Mouse (Mus musculus) testis, adult 2 months (tissue): Measurements from ENCODE around the gene Mill1. TPM values are rescaled to one million over a fixed set of nuclear protein-coding genes. Genes with fewer than 3 reads are reported as not detected.
"Not testable (repeated sequence)": the region's sequence is repeated elsewhere in the genome, so short reads cannot be mapped to it uniquely, and the experiment has no call there.

Experiments used
- H3K27ac ChIP-seq: fragments of 200-500 bp; 2 replicates; pipeline ENCODE4 v1.5.1; 2012; ENCODE audit warnings: low read depth, low read length; ENCODE audit not compliant: control insufficient read depth, insufficient read depth
- H3K27me3 ChIP-seq: fragments of 200-500 bp; 2 replicates; pipeline ENCODE4 v1.6.1; 2012; ENCODE audit warnings: mild to moderate bottlenecking, low read length, moderate library complexity; ENCODE audit not compliant: control insufficient read depth, insufficient read depth
- H3K36me3 ChIP-seq: fragments of 200-500 bp; 2 replicates; pipeline ENCODE4 v1.6.1; 2012; ENCODE audit warnings: mild to moderate bottlenecking, low read length; ENCODE audit not compliant: control insufficient read depth, insufficient read depth
- H3K4me1 ChIP-seq: fragments of 200-500 bp; 2 replicates; pipeline ENCODE4 v1.6.1; 2012; ENCODE audit warnings: low read length; ENCODE audit not compliant: control insufficient read depth, insufficient read depth
- H3K4me3 ChIP-seq: fragments of 200-500 bp; 2 replicates; pipeline ENCODE4 v1.5.1; 2012; ENCODE audit warnings: low read depth, mild to moderate bottlenecking, low read length, moderate library complexity, mixed read lengths; ENCODE audit not compliant: control insufficient read depth
- CTCF ChIP-seq: fragments of 200-500 bp; IDR thresholded peaks from 2 replicates; pipeline ENCODE4 v1.5.1; 2012; ENCODE audit warnings: low read depth, mild to moderate bottlenecking, inconsistent platforms, low read length, moderate library complexity; ENCODE audit not compliant: control insufficient read depth, insufficient read depth, insufficient replicate concordance
- POLR2A ChIP-seq: fragments of 200-500 bp; IDR thresholded peaks from 2 replicates; pipeline ENCODE4 v1.6.1; 2012; ENCODE audit warnings: low read depth, mild to moderate bottlenecking, inconsistent platforms, low read length, moderate library complexity; ENCODE audit not compliant: control insufficient read depth
- polyA plus RNA-seq: library from polyadenylated mRNA; depleted of rRNA; stranded (reverse); fragments of >200 nt; gene quantifications from 2 replicates; pipeline ENCODE4 v1.2.3, GENCODE M21; 2012; rRNA removed

Mill1 gene
- polyA plus RNA-seq, result not detected in 2 replicates

DNA sequence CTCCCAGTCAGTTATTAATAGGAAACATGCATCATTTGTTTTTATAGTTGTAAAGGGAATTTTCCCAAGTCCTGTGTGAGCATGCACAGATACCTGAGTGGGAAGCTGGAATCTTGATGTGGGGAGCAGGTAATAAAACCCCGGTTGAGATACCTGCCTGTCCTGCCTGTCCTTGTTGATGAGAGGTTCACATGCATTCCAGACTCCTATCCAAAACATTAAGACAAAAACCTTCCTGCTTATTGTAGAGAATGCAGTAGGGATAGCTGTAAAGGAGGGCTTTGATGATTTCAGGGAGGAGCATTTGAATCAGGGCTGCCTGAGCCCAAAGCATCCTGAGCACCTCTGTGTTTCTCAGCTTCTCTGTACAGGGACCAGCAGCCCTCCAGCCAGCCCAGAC lies at the start of gene Mill1:
TSS of gene Mill1 (plus strand) at position 301 of the 400 bp plus-strand sequence.
- no peak within 1 kb of the TSS for H3K4me3 ChIP-seq
- no peaks in the 10 kb centered on the region for H3K4me1 ChIP-seq
- no peak within 1 kb of the TSS for H3K27ac ChIP-seq
- no peaks in the 10 kb centered on the region for H3K27me3 ChIP-seq
- TF ChIP-seq CTCF, result no peak
- TF ChIP-seq POLR2A, result no peak
- no peaks in the 10 kb centered on the region for H3K36me3 ChIP-seq

DNA sequence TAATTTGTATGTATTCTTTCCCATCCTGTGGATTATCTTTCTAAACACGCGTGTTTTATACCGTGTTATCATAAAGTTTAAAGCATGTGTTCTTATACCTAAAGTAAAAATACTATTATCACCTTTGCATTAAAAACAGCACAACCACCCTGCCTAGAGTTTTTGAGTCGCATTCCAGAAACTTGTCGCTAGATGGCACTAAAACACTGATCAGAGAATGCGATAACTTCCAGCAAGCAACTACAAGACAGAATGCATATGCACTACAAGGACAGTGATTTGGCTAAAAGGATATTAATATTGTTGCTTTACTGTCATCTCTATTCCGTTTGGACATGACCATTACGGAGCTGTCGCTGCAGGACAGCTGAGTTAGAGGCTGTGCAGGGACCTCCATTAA lies 34.2 kb upstream of the Mill1 start:
- H3K4me1 ChIP-seq, result no peaks in the 10 kb centered on the region
- H3K36me3 ChIP-seq, result no peaks in the 10 kb centered on the region
- TF ChIP-seq POLR2A, result no peak
- TF ChIP-seq CTCF, result no peak
- no peaks in the 10 kb centered on the region for H3K27me3 ChIP-seq
- H3K27ac ChIP-seq, result no peak overlapping the region
- no peak overlapping the region for H3K4me3 ChIP-seq

DNA sequence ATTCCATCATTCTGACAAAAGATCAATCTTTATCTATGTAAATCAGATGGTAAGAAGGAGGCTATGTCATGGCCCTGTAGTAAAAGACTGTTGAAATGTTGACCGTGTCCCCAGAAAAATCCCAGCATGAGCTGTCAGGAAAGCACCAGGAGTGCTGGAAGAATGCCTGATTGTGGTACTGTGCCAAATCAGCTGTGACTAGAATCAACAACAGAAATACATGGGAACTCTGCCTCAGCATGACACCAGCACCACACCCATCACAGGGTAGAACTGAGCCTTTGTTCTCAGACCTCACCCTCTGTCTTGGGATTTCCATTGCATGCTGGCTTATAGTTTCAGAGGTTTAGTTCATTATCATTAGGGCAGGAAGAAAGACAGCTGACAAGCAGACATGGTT lies 30.4 kb upstream of the Mill1 start:
- Histone ChIP-seq H3K27ac (no peak overlapping the region), H3K4me3 (no peak overlapping the region), H3K4me1 (no peaks in the 10 kb centered on the region), H3K27me3 (no peaks in the 10 kb centered on the region), H3K36me3 (no peaks in the 10 kb centered on the region)
- TF ChIP-seq POLR2A, result no peak
- TF ChIP-seq CTCF, result no peak

DNA sequence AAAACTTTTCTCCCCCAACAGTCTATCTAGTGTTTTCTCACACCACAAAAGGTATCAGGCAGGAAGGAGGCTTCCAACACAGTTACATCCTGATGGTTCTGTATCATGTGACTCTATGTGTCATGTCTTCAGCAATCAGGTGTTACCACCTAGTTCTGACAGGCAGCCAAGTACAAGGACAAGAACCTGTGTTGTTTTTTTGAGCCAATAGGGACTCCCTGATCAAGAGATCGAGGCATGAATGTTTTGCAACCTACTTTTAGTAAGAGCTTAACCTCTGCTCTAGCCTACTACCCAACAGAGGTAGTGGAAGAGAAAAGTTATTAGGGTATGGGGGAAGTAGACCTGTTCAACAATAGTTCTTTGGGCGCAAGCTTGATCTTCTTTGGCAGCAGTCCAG lies 6.6 kb upstream of the Mill1 start:
- no peak overlapping the region for H3K4me3 ChIP-seq
- no peaks in the 10 kb centered on the region for H3K4me1 ChIP-seq
- no peaks in the 10 kb centered on the region for H3K36me3 ChIP-seq
- no peak overlapping the region for H3K27ac ChIP-seq
- TF ChIP-seq POLR2A (no peak), CTCF (no peak)
- no peaks in the 10 kb centered on the region for H3K27me3 ChIP-seq

DNA sequence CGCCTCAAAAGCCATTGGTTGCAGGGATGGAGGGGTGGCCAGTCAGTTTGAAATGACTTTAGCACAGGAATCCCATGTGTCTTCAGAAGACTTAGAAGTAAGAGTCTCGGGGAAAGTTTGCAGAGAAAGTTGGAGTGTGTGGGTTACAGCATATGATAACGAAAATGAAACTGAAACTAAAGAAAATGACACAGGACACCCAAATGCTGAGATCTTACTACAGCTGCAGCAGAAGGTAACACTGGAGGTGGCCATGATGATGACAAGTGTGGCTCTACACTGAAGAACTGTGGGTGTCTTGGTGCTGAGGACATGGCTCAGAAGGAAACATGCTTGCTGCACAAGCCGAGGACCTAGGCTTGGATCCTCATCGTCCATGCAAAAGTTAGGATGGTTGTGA lies 3.9 kb upstream of the Mill1 start:
- TF ChIP-seq POLR2A (no peak), CTCF (no peak)
- Histone ChIP-seq H3K4me1 (no peaks in the 10 kb centered on the region), H3K27ac (no peak overlapping the region), H3K27me3 (no peaks in the 10 kb centered on the region), H3K4me3 (no peak overlapping the region), H3K36me3 (no peaks in the 10 kb centered on the region)

DNA sequence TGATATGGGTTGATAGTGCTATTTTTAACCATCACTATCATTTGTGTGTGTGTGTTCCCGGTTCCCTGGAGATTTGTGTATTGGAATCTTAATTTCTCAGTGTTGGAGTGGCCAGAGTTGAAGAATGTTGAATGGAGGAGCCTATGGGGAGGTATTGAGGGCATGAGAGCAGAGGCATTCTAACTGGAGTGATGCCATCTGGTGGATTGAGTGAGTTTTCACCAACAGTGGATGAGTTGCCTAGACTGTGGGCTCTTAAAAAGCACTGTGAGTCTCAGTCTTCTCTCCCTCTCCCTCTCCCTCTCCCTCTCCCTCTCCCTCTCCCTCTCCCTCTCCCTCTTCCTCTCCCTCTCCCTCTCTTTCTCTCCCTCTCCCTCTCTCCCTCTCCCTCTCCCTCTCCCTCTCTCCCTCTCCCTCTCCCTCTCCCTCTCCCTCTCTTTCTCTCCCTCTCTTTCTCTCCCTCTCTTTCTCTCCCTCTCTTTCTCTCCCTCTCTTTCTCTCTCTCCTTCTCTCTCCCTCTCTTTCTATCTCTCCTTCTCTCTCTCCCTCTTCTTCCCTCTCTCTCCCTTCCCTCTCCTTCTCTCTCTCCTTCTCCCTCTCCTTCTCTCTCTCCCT lies 1.1 kb upstream of the Mill1 start:
- not testable (repeated sequence) for H3K4me3 ChIP-seq, H3K36me3 ChIP-seq, H3K27me3 ChIP-seq, H3K4me1 ChIP-seq, H3K27ac ChIP-seq

DNA sequence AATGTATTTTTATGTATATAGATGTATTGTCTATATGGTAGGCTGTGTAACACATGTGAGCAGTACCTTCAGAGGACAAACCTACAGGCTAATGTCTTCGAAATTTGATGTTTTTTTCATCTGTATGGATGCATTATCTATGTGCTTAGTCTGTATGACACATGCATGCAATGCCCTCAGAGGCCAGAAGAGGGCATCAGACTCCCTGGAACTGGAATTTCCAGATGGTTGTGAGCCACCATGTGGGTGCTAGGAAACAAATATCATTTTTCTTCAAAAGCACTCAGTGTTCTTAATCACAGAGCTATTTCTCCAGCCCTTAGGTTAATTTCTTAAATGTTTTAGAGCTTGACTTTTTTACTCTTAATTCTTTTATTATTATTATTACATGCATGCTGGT lies 15.1 kb downstream of the Mill1 start:
- Histone ChIP-seq H3K27me3 (no peaks in the 10 kb centered on the region), H3K4me1 (no peaks in the 10 kb centered on the region), H3K36me3 (no peaks in the 10 kb centered on the region), H3K27ac (no peak overlapping the region), H3K4me3 (no peak overlapping the region)
- TF ChIP-seq POLR2A (no peak), CTCF (peak; percentile 12; the same call in 1 of the 2 replicates)

DNA sequence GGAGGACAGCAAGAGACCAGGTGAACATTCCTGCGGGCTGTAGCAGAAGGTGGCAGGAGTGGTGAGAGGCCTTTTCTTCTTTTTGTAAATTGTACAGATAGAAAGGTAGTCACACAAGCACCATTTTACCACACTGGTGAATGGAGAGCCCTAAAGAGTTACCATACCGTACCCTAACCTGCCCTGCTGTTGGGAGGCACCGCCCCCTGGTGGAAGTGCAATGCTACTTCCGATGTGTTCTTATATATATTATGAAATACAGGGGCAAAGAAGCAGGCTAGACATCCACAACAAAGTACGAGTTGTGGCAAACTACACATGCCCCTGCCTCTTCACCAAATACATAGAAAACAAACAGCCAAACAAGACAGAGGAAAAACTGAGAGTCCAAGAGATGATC lies 19.9 kb downstream of the Mill1 start:
- TF ChIP-seq CTCF (peak; percentile 61; the same call in 1 of the 2 replicates), POLR2A (no peak)
- Histone ChIP-seq H3K4me3 (no peak overlapping the region), H3K27me3 (no peaks in the 10 kb centered on the region), H3K4me1 (no peaks in the 10 kb centered on the region), H3K27ac (no peak overlapping the region), H3K36me3 (no peaks in the 10 kb centered on the region)

Other genes with a start within 250 kb of the Mill1 start
- gene Ceacam13, start 235.5 kb upstream of the Mill1 start, polyA plus RNA-seq, result not detected in 2 replicates
- gene Ceacam12, start 179.4 kb upstream of the Mill1 start, polyA plus RNA-seq, result not detected in 2 replicates
- not detected in 2 replicates for gene Igfl3, start 68.9 kb upstream of the Mill1 start, polyA plus RNA-seq
- gene Psg18, start 109.7 kb downstream of the Mill1 start, polyA plus RNA-seq, result not detected in 2 replicates
- not detected in 2 replicates for gene Psg28, start 186.7 kb downstream of the Mill1 start, polyA plus RNA-seq
- gene Psg26, start 238.8 kb downstream of the Mill1 start, polyA plus RNA-seq, result not detected in 2 replicates